25 mouse cellular contexts compared by ENCODE assay signal in the genomic region with DNA sequence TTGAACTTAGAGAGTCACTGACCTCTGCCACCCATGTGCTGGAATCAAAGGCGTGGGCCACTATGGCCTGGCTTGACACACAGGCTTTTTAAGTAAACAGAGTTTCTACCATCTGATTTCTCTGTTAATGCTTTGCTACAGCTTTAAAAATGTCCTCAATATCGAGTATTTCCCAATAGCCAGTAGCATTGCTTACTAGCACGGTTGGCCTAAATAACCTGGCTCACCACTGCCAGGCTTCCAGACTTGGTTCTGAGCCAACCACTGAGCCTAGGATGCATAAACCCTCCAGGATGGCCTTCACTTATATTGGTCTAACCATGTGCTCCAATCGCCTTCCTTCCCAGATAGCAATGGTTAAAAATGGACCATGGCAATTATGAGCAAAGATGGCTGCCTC. TPM values are rescaled to one million over a fixed set of nuclear protein-coding genes. Genes with fewer than 3 reads are reported as not detected.
DNase-seq lines count a peak whose midpoint lies in the region; ATAC-seq and TF ChIP-seq lines count a peak whose summit lies in the region.
"Had no signal": no experiment of that assay in that cellular context is flagged by ENCODE, and none has a peak within 500 bp of the region (broad histone marks: within the 10 kb centered on the region; RNA-seq: fewer than 3 reads in every experiment).

No protein-coding gene starts in this region.

- no peak for TF ChIP-seq CTCF in midbrain, postnatal 0 days (IDR thresholded peaks at IDR 0.05)

- DNase-seq in adrenal gland, postnatal 10 days: peak; percentile 54
- DNase-seq in adrenal gland, postnatal 25 days: no peak
- no peak for DNase-seq in liver
- no peak for DNase-seq in midbrain, embryonic 14.5 days
- DNase-seq in midbrain, postnatal 0 days (ENCODE audit: low spot score): no peak
- no peak for DNase-seq in kidney, postnatal 4 days
- DNase-seq: cerebellum, adult 11 months; gastrocnemius, postnatal 25 days; heart, adult 18-20 months; heart, postnatal 10 days; kidney, adult 18-20 months; left cerebral cortex, postnatal 4 days; thymus, postnatal 36 days had no signal

- no peaks in the 10 kb centered on the region for H3K36me3 ChIP-seq in liver, embryonic 16.5 days (ENCODE audit: control insufficient read depth, insufficient read depth)
- no peaks in the 10 kb centered on the region for H3K36me3 ChIP-seq in midbrain, embryonic 14.5 days (ENCODE audit: control insufficient read depth, insufficient read depth, low read length)
- no peaks in the 10 kb centered on the region for H3K36me3 ChIP-seq in midbrain, postnatal 0 days (ENCODE audit: insufficient read depth, low read length)
- H3K36me3 ChIP-seq in stomach, embryonic 16.5 days (ENCODE audit: control insufficient read depth, insufficient read depth, low read length): no peaks in the 10 kb centered on the region
- H3K36me3 ChIP-seq: embryonic facial prominence, embryonic 10.5 days; forebrain, embryonic 10.5 days; heart, embryonic 12.5 days; hindbrain, embryonic 12.5 days; limb, embryonic 15.5 days; midbrain, embryonic 12.5 days had no signal

- H3K27me3 ChIP-seq in liver, embryonic 16.5 days (ENCODE audit: control insufficient read depth, insufficient read depth, low read depth, low read length): peaks cover 16% of the 10 kb centered on the region
- H3K27me3 ChIP-seq in midbrain, embryonic 14.5 days (ENCODE audit: control insufficient read depth, insufficient read depth, low read length): no peaks in the 10 kb centered on the region
- H3K27me3 ChIP-seq in midbrain, postnatal 0 days (ENCODE audit: insufficient read depth, low read length): no peaks in the 10 kb centered on the region
- 0 out of 2 replicates have a peak, but pooled peaks cover 5% of the 10 kb centered on the region for H3K27me3 ChIP-seq in stomach, embryonic 16.5 days (ENCODE audit: control insufficient read depth, insufficient read depth, low read length)

- peak overlapping the region; percentile 56 for H3K27ac ChIP-seq in liver, embryonic 16.5 days (ENCODE audit: low read length)
- H3K27ac ChIP-seq in midbrain, embryonic 14.5 days (replicated peaks; ENCODE audit: low read depth, low read length): peak overlapping the region; percentile 66; the same call in 1 of the 2 replicates
- H3K27ac ChIP-seq in midbrain, postnatal 0 days (ENCODE audit: low read depth, low read length): no peak overlapping the region
- peak overlapping the region; percentile 49 for H3K27ac ChIP-seq in stomach, embryonic 16.5 days (ENCODE audit: low read length)
- H3K27ac ChIP-seq: embryonic facial prominence, embryonic 10.5 days; forebrain, embryonic 10.5 days; hindbrain, embryonic 12.5 days; kidney, postnatal 0 days; limb, embryonic 15.5 days had no signal

- WGBS in liver, embryonic 16.5 days (ENCODE audit: insufficient replicate concordance): 50% methylated on average over 4 of the region's 4 CpGs
- WGBS in midbrain, embryonic 14.5 days: 90% methylated on average over 4 of the region's 4 CpGs
- WGBS in midbrain, postnatal 0 days: 89% methylated on average over 4 of the region's 4 CpGs
- WGBS in stomach, embryonic 16.5 days: 79% methylated on average over 4 of the region's 4 CpGs

- H3K9me3 ChIP-seq in liver, embryonic 16.5 days (replicated peaks; ENCODE audit: control insufficient read depth, low read length): no peaks in the 10 kb centered on the region
- H3K9me3 ChIP-seq in midbrain, embryonic 14.5 days (ENCODE audit: control insufficient read depth, low read length): no peaks in the 10 kb centered on the region
- H3K9me3 ChIP-seq in midbrain, postnatal 0 days (ENCODE audit: low read length): no peaks in the 10 kb centered on the region
- no peaks in the 10 kb centered on the region for H3K9me3 ChIP-seq in stomach, embryonic 16.5 days (replicated peaks; ENCODE audit: control insufficient read depth, low read length)
- H3K9me3 ChIP-seq: embryonic facial prominence, embryonic 10.5 days; forebrain, embryonic 10.5 days; heart, embryonic 12.5 days; hindbrain, embryonic 12.5 days; limb, embryonic 15.5 days; midbrain, embryonic 12.5 days had no signal

- H3K4me3 ChIP-seq in liver, embryonic 16.5 days (ENCODE audit: low read depth, low read length): no peak overlapping the region
- no peak overlapping the region for H3K4me3 ChIP-seq in midbrain, embryonic 14.5 days (replicated peaks; ENCODE audit: low read depth, low read length)
- H3K4me3 ChIP-seq in midbrain, postnatal 0 days (ENCODE audit: low read depth, low read length): no peak overlapping the region
- H3K4me3 ChIP-seq in stomach, embryonic 16.5 days (replicated peaks; ENCODE audit: low read length): no peak overlapping the region
- H3K4me3 ChIP-seq: embryonic facial prominence, embryonic 10.5 days; forebrain, embryonic 10.5 days; heart, embryonic 12.5 days; hindbrain, embryonic 12.5 days; limb, embryonic 15.5 days; midbrain, embryonic 12.5 days had no signal

- peaks cover 3% of the 10 kb centered on the region; the same call in 1 of the 2 replicates for H3K4me1 ChIP-seq in liver, embryonic 16.5 days (ENCODE audit: control insufficient read depth, low read depth, low read length)
- H3K4me1 ChIP-seq in midbrain, embryonic 14.5 days (ENCODE audit: control insufficient read depth, insufficient read depth, low read length): peaks cover 54% of the 10 kb centered on the region
- peaks cover 21% of the 10 kb centered on the region for H3K4me1 ChIP-seq in midbrain, postnatal 0 days (ENCODE audit: insufficient read depth, low read length)
- H3K4me1 ChIP-seq in stomach, embryonic 16.5 days (ENCODE audit: control insufficient read depth, insufficient read depth, low read length): peaks cover 14% of the 10 kb centered on the region; the same call in 1 of the 2 replicates

- no peak overlapping the region for H3K4me2 ChIP-seq in liver, embryonic 16.5 days (ENCODE audit: low read depth, low read length)
- no peak overlapping the region for H3K4me2 ChIP-seq in midbrain, embryonic 14.5 days (ENCODE audit: low read length)
- H3K4me2 ChIP-seq in midbrain, postnatal 0 days (ENCODE audit: low read depth, low read length, poor library complexity, severe bottlenecking): no peak overlapping the region
- H3K4me2 ChIP-seq in stomach, embryonic 16.5 days (ENCODE audit: low read depth, low read length): no peak overlapping the region
- H3K4me2 ChIP-seq: heart, embryonic 12.5 days; hindbrain, embryonic 12.5 days; limb, embryonic 15.5 days; midbrain, embryonic 12.5 days had no signal

- H3K9ac ChIP-seq in liver, embryonic 16.5 days (ENCODE audit: low read depth, low read length): no peak overlapping the region
- no peak overlapping the region for H3K9ac ChIP-seq in midbrain, embryonic 14.5 days (replicated peaks; ENCODE audit: low read length)
- H3K9ac ChIP-seq in midbrain, postnatal 0 days (replicated peaks; ENCODE audit: low read length, poor library complexity, severe bottlenecking): no peak overlapping the region
- no peak overlapping the region for H3K9ac ChIP-seq in stomach, embryonic 16.5 days (ENCODE audit: low read length)
- H3K9ac ChIP-seq: heart, embryonic 12.5 days; hindbrain, embryonic 12.5 days; limb, embryonic 15.5 days; midbrain, embryonic 12.5 days had no signal

- ATAC-seq in liver, embryonic 16.5 days (ENCODE audit: low read depth): peak; percentile 67
- no peak for ATAC-seq in midbrain, embryonic 14.5 days (ENCODE audit: low FRiP score, low TSS enrichment)
- ATAC-seq in midbrain, postnatal 0 days (ENCODE audit: low FRiP score): no peak
- ATAC-seq in stomach, embryonic 16.5 days (ENCODE audit: insufficient read depth, low FRiP score): no peak
- ATAC-seq: CD4-positive, CD25-positive, alpha-beta regulatory T cell, adult 4 months; inflammation-experienced regulatory T-cells, adult 6 months had no signal

RNA-seq across cellular contexts. Expression of a gene that starts 6.8 kb away (rescaled TPM):
- 10 to 100 TPM; 14.0 to 25.8 TPM for total RNA-seq in adrenal gland, postnatal 10 days (2021)
- 3.8 and 4.6 TPM in 2 replicates for total RNA-seq in adrenal gland, postnatal 25 days (2021)
- polyA plus RNA-seq in liver, embryonic 16.5 days (2015; fragmentation: Nextera tagmentation; extraction: Ambion mirVana): 32.7 and 43.8 TPM in 2 replicates
- 4.0 and 4.2 TPM in 2 replicates for polyA plus RNA-seq in midbrain, embryonic 14.5 days (2014; fragmentation: Nextera tagmentation; extraction: Ambion mirVana)
- 3.4 and 3.6 TPM in 2 replicates for total RNA-seq in midbrain, postnatal 0 days (2014; rRNA removed)
- 3.8 and 5.1 TPM in 2 replicates for polyA plus RNA-seq in midbrain, postnatal 0 days (2015; fragmentation: Nextera tagmentation; extraction: Ambion mirVana)
- polyA plus RNA-seq in stomach, embryonic 16.5 days (2015; fragmentation: Nextera tagmentation; extraction: Ambion mirVana): 20.8 and 23.5 TPM in 2 replicates
- total RNA-seq: megakaryocyte, adult 5-6 weeks had no signal

RNA-seq across cellular contexts. Expression of a gene that starts 29.9 kb away (rescaled TPM):
- total RNA-seq in adrenal gland, postnatal 10 days (2021): 1 to 10 TPM; 2.5 to 3.6 TPM
- 2.0 and 2.7 TPM in 2 replicates for total RNA-seq in adrenal gland, postnatal 25 days (2021)
- polyA plus RNA-seq in liver, embryonic 16.5 days (2015; fragmentation: Nextera tagmentation; extraction: Ambion mirVana): 0.17 TPM in 1 of 2 replicates, not detected in the other
- polyA plus RNA-seq in midbrain, embryonic 14.5 days (2014; fragmentation: Nextera tagmentation; extraction: Ambion mirVana): 121 and 124 TPM in 2 replicates
- total RNA-seq in midbrain, postnatal 0 days (2014; rRNA removed): 160 and 173 TPM in 2 replicates
- polyA plus RNA-seq in midbrain, postnatal 0 days (2015; fragmentation: Nextera tagmentation; extraction: Ambion mirVana): 121 and 125 TPM in 2 replicates
- polyA plus RNA-seq in stomach, embryonic 16.5 days (2015; fragmentation: Nextera tagmentation; extraction: Ambion mirVana): 2.0 and 2.3 TPM in 2 replicates
- total RNA-seq: megakaryocyte, adult 5-6 weeks had no signal
- polyA plus RNA-seq: CD4-positive, CD25-positive, alpha-beta regulatory T cell, adult 4 months had no signal

Comparison
In these comparisons a context has a peak if more than half of its experiments do, and no peak if none do; other contexts are left out.
1. RNA of a gene that starts 29.9 kb away (polyA plus RNA-seq): 121 to 124 TPM in midbrain, embryonic 14.5 days and 121 to 125 TPM in midbrain, postnatal 0 days; 2.0 to 2.3 TPM in stomach, embryonic 16.5 days and 0.17 TPM in liver, embryonic 16.5 days; every median in the first group is over 10 times any median in the second.